Mouse (Mus musculus) liver, embryonic 16.5 days (tissue): Measurements from ENCODE around the gene Clk4. TPM values are rescaled to one million over a fixed set of nuclear protein-coding genes. Genes with fewer than 3 reads are reported as not detected.

Source experiments
- ATAC-seq: fragments of 200-750 bp; cut with Nextera tagmentation; 2 replicates; pipeline ENCODE4 v1.8.0; 2017; ENCODE audit warnings: low read depth, mild to moderate bottlenecking, moderate number of reproducible peaks, moderate library complexity
- H3K27ac ChIP-seq: fragments of 300-500 bp; sonication (generic); 2 replicates; pipeline ENCODE4 v1.5.1; 2014; ENCODE audit warnings: mild to moderate bottlenecking, low read length
- H3K27me3 ChIP-seq: fragments of 300-500 bp; sonication (generic); 2 replicates; pipeline ENCODE4 v1.6.1; 2014; ENCODE audit warnings: low read depth, low read length, mixed read lengths; ENCODE audit not compliant: control insufficient read depth, insufficient read depth
- H3K36me3 ChIP-seq: fragments of 300-500 bp; sonication (generic); 2 replicates; pipeline ENCODE4 v1.6.1; 2014; ENCODE audit warnings: mild to moderate bottlenecking; ENCODE audit not compliant: control insufficient read depth, insufficient read depth
- H3K4me1 ChIP-seq: fragments of 300-500 bp; sonication (generic); 2 replicates; pipeline ENCODE4 v1.6.1; 2014; ENCODE audit warnings: low read depth, low read length, mixed read lengths; ENCODE audit not compliant: control insufficient read depth
- H3K4me2 ChIP-seq: fragments of 300-500 bp; sonication (generic); 2 replicates; pipeline ENCODE4 v1.6.1; 2014; ENCODE audit warnings: low read depth, low read length, mixed read lengths
- H3K4me3 ChIP-seq: fragments of 300-500 bp; sonication (generic); 2 replicates; pipeline ENCODE4 v1.5.1; 2014; ENCODE audit warnings: low read depth, mild to moderate bottlenecking, low read length
- H3K9ac ChIP-seq: fragments of 300-500 bp; sonication (generic); 2 replicates; pipeline ENCODE4 v1.6.1; 2014; ENCODE audit warnings: low read depth, low read length
- H3K9me3 ChIP-seq: fragments of 300-500 bp; sonication (generic); replicated peaks from 2 replicates; pipeline ENCODE4 v1.6.1; 2016; ENCODE audit warnings: low read length; ENCODE audit not compliant: control insufficient read depth
- WGBS: fragments of 180-500 bp; shearing (Covaris S2); extraction: QIAGEN DNeasy Blood & Tissue Kit; methylation state at CpG from one replicate; pipeline ENCODE4 v1.1.7; 2014; ENCODE audit not compliant: insufficient replicate concordance; 5-methylcytosine and 5-hydroxymethylcytosine counted together
- polyA plus RNA-seq: library from polyadenylated mRNA; unstranded; fragments of >200 nt; fragmentation: Nextera tagmentation; extraction: Ambion mirVana; gene quantifications from 2 replicates; pipeline ENCODE4 v1.2.1, GENCODE M21; 2015

The Clk4 gene
- polyA plus RNA-seq = 54.7 and 58.7 TPM in 2 replicates

DNA sequence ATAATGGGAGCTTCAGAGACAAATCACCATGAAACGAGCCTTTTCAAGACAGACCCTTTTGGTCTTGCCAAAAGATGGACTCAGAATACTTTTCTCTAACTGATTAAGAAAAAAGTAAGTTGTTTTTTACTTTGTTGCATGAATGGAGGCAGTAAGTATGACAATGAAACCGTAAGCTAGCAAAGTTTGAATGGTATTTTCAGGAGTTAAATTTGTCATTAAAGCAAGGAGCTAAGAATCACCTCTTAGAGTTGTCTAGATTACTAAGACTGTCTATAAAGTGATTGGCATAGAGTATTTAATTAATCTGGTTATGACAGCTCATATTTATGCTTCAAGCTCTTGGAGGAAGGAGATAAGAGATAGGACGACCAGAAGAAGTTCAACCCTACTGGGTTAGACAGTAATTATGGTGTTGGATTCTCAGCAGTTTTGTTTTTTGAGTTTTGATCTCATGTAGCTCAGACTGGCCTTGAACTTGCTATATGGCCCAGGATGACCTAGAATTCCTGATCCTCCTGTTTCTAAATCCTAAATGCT lies at the start of gene Clk4:
Gene Clk4, plus strand, starts transcription at position 51 of the 540 bp plus-strand sequence.
- Histone ChIP-seq H3K4me1 (peaks cover 25% of the 10 kb centered on the region), H3K27me3 (no peaks in the 10 kb centered on the region), H3K4me2 (peak within 1 kb of the TSS; percentile 98), H3K9me3 (no peaks in the 10 kb centered on the region), H3K4me3 (peak within 1 kb of the TSS; percentile 76), H3K27ac (peak within 1 kb of the TSS; percentile 98), H3K9ac (peak within 1 kb of the TSS; percentile 99), H3K36me3 (peaks cover 2% of the 10 kb centered on the region)
- WGBS = 59% methylated on average over 3 of the region's 3 CpGs
- ATAC-seq = no peak

DNA sequence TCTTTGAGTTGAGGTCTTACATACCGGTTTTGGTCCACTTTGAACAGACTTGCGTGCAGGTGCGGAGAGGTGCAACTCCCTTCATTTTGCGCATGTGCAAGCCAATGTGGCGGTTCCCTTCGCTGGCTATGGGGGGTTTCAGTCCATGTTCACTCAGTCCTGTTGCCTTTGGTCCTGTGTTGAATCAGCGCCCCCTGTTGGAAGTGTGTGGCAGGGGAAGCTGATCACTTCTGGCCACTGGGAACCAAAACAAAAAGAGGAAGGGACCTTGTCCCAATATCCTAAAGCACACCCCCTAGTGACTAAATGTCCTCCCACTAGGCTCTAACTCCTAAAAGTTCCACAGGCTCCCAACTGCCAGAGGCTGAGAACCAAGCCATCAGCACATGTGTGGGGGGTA lies 47.5 kb upstream of the Clk4 start:
- no peak for ATAC-seq

DNA sequence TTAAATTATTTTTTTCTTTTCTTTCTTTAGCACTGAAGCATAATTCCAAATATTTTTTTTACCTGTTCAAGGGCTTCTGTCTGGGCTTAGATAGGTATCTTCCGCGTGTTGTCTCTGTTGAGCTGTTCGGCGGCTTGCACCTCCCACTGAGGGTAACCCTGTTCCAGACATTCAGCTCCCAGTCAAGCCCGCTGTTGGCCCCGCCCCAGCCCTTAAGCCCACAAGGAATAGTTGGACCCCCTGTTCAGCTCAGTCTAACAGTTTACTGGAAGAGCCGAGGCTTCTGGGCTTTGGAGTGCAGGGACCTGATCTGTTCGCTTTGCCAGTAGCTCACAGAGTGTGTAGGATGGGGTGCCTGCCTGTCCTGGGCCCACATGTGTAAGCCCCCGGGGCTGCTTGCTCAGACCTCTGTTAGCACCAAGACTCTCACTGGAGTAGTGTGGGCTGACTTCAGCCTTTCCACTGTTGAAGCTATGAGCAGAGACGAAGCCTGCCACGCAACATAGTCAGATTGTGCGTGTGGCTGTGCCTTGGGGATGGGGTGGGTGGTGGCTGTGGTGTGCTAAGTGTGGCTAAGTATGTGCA lies 42.0 kb upstream of the Clk4 start:
- Histone ChIP-seq H3K9ac (no peak overlapping the region), H3K4me3 (no peak overlapping the region), H3K4me2 (no peak overlapping the region), H3K4me1 (no peaks in the 10 kb centered on the region), H3K36me3 (no peaks in the 10 kb centered on the region), H3K27me3 (no peaks in the 10 kb centered on the region), H3K9me3 (no peaks in the 10 kb centered on the region), H3K27ac (no peak overlapping the region)
- 74% methylated on average over 12 of the region's 12 CpGs for WGBS
- no peak for ATAC-seq

More for the DNA sequence above, 47.5 kb upstream of the Clk4 start:
- no peak overlapping the region for H3K4me3 ChIP-seq
- no peaks in the 10 kb centered on the region for H3K9me3 ChIP-seq
- no peak overlapping the region for H3K27ac ChIP-seq
- no peaks in the 10 kb centered on the region for H3K27me3 ChIP-seq
- no peaks in the 10 kb centered on the region for H3K4me1 ChIP-seq
- no peaks in the 10 kb centered on the region for H3K36me3 ChIP-seq
- WGBS = 70% methylated on average over 7 of the region's 7 CpGs
- H3K4me2 ChIP-seq = no peak overlapping the region
- no peak overlapping the region for H3K9ac ChIP-seq

DNA sequence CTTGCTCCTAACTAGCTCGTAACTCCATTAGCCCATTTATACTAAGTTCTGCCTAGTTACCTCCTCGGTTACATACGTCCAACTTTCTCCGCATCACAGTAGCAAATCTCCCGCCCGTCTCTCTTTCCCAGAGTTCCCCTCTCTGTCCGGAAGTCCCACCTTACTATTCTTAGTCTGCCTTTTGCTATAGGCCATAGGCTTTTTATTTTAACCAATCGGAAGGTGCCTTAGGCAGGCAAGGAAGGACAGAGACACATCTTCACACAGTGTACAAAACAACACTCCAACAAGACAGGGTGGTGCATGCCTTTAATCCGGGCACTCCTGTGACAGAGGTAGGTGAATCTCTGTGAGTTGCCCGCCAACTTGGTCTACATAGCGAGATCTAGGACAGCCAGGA lies 41.2 kb upstream of the Clk4 start, which contains the start of gene Gm12569:
Gene Gm12569, plus strand, starts transcription at position 166 of the 400 bp plus-strand sequence.
- no peak for ATAC-seq
- WGBS = 76% methylated on average over 11 of the region's 11 CpGs

DNA sequence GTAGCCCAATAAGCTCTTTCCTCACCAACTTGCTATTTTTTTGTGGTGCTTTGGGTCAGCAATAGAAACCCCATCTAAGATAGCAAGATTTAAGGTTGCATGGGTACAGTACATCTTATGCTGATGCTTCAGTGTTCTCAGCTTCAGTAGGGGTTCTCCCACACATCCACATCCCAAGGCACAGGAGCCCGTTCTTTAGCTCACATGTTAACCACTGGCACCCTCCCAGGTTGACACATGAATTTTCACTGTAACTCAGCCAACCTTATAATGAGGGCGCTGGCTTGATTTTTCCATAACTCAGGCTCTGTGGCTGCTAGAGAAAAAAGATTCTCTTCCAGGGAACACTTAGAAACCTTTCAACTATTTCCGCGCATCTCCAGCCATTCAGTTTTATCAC lies 34.4 kb upstream of the Clk4 start:
- H3K4me2 ChIP-seq = no peak overlapping the region
- no peak overlapping the region for H3K9ac ChIP-seq
- no peak overlapping the region for H3K4me3 ChIP-seq
- H3K27ac ChIP-seq = no peak overlapping the region
- H3K9me3 ChIP-seq = no peaks in the 10 kb centered on the region
- ATAC-seq = no peak
- no peaks in the 10 kb centered on the region for H3K36me3 ChIP-seq
- no peaks in the 10 kb centered on the region for H3K4me1 ChIP-seq
- H3K27me3 ChIP-seq = no peaks in the 10 kb centered on the region
- 63% methylated on average over 4 of the region's 4 CpGs for WGBS

More for the DNA sequence above, 41.2 kb upstream of the Clk4 start, which contains the start of gene Gm12569:
- H3K4me2 ChIP-seq = no peak within 1 kb of the TSS
- H3K36me3 ChIP-seq = no peaks in the 10 kb centered on the region
- no peak within 1 kb of the TSS for H3K4me3 ChIP-seq
- no peak within 1 kb of the TSS for H3K27ac ChIP-seq
- no peaks in the 10 kb centered on the region for H3K27me3 ChIP-seq
- H3K9ac ChIP-seq = no peak within 1 kb of the TSS
- H3K9me3 ChIP-seq = no peaks in the 10 kb centered on the region
- no peaks in the 10 kb centered on the region for H3K4me1 ChIP-seq

DNA sequence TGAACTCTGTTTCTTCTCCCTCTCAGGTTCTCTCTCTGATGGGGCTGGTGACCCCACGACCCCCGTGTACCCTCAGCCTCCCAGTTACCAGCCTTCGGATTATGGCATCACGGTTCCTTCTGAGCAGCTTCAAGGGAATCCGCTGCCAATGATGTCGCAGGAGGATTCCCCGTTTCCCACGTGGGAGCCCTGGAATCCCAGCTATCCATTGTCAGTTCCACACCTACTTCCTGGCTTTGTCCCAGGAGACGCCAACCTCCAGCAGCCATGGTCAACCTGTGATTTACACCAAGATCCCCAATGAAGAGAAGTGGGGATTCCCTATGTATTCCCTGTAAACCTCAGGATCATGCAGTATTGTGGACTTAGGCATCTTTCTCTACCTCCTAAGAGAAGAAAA lies 26.9 kb upstream of the Clk4 start:
- no peak overlapping the region for H3K4me3 ChIP-seq
- no peak overlapping the region for H3K4me2 ChIP-seq
- no peaks in the 10 kb centered on the region for H3K36me3 ChIP-seq
- H3K27ac ChIP-seq = no peak overlapping the region
- no peaks in the 10 kb centered on the region for H3K27me3 ChIP-seq
- no peak overlapping the region for H3K9ac ChIP-seq
- ATAC-seq = no peak
- no peaks in the 10 kb centered on the region for H3K4me1 ChIP-seq
- H3K9me3 ChIP-seq = no peaks in the 10 kb centered on the region
- 56% methylated on average over 9 of the region's 9 CpGs for WGBS

DNA sequence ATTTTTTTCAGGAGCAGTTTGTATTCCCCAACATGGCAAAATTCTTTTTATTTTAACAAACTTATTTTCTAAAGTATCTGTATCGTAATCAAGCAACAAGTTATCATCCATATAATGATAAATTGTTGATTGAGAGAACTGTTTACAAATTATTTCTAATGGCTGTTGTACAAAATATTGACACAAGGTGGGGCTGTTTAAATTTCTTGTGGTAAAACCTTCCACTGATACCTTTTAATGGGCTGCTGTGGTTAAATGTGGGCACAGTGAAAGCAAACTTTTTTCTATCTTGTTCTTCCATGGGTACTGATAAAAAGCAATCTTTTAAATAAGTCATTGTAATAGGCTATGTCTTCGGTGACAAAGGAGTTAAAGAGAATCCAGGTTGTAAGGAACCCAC lies 18.6 kb upstream of the Clk4 start:
- H3K27ac ChIP-seq = no peak overlapping the region

DNA sequence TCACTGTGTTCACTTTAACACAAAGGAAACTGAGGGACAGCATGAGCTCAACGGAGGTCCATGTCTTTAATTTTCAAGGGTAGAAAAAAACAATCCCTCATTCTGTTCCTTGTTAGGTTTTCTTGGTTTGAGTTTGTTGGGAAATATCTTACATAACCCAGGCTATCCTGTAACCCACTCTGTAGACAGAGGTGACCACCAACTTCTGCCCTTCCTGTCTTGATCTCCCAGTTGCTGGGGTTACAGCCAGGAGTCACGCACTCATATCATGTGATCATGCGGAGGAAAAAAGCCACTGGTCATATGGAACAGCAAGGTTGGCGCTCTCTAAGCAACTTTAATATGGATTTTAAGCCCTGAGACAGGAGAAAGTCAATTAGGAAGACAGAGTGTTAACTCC lies 4.5 kb upstream of the Clk4 start:
- Histone ChIP-seq H3K27me3 (no peaks in the 10 kb centered on the region), H3K4me3 (no peak overlapping the region), H3K9me3 (no peaks in the 10 kb centered on the region), H3K27ac (no peak overlapping the region), H3K36me3 (no peaks in the 10 kb centered on the region), H3K4me1 (peaks cover 2% of the 10 kb centered on the region), H3K4me2 (no peak overlapping the region), H3K9ac (no peak overlapping the region)
- ATAC-seq = no peak
- WGBS = 70% methylated on average over 4 of the region's 4 CpGs

More for the DNA sequence above, 18.6 kb upstream of the Clk4 start:
- H3K4me2 ChIP-seq = no peak overlapping the region
- H3K36me3 ChIP-seq = no peaks in the 10 kb centered on the region
- no peak overlapping the region for H3K9ac ChIP-seq
- H3K27me3 ChIP-seq = no peaks in the 10 kb centered on the region
- H3K4me3 ChIP-seq = no peak overlapping the region
- H3K4me1 ChIP-seq = no peaks in the 10 kb centered on the region
- ATAC-seq = no peak
- 53% methylated on average over 2 of the region's 2 CpGs for WGBS
- H3K9me3 ChIP-seq = no peaks in the 10 kb centered on the region
